Mouse (Mus musculus) limb, embryonic 11.5 days (tissue): ENCODE measurements around the gene Fam19a1. TPM values are rescaled to one million over a fixed set of nuclear protein-coding genes. Genes with fewer than 3 reads are reported as not detected.

ENCODE experiments used
- ATAC-seq: fragments of 200-750 bp; cut with Nextera tagmentation; 2 replicates; pipeline ENCODE4 v1.8.0; 2017; ENCODE audit warnings: low read depth; ENCODE audit not compliant: insufficient number of reproducible peaks, low FRiP score, low TSS enrichment
- DNase-seq: peaks from one replicate; pipeline ENCODE4 v3.0.0-alpha.2; 2015; ENCODE audit warnings: low spot score
- H3K27ac ChIP-seq: fragments of 300-500 bp; sonication (generic); replicated peaks from 2 replicates; pipeline ENCODE4 v1.5.1; 2014; ENCODE audit warnings: low read depth, mild to moderate bottlenecking, low read length
- H3K27me3 ChIP-seq: fragments of 300-500 bp; sonication (generic); 2 replicates; pipeline ENCODE4 v1.6.1; 2014; ENCODE audit warnings: mild to moderate bottlenecking, low read length, mixed read lengths; ENCODE audit not compliant: control insufficient read depth, insufficient read depth
- H3K36me3 ChIP-seq: fragments of 300-500 bp; sonication (generic); 2 replicates; pipeline ENCODE4 v1.6.1; 2014; ENCODE audit warnings: mild to moderate bottlenecking, low read length, moderate library complexity, mixed read lengths; ENCODE audit not compliant: control insufficient read depth, insufficient read depth
- H3K4me1 ChIP-seq: fragments of 300-500 bp; sonication (generic); 2 replicates; pipeline ENCODE4 v1.6.1; 2014; ENCODE audit warnings: low read length, mixed read lengths; ENCODE audit not compliant: control insufficient read depth, insufficient read depth
- H3K4me2 ChIP-seq: fragments of 300-500 bp; sonication (generic); 2 replicates; pipeline ENCODE4 v1.6.1; 2014; ENCODE audit warnings: low read depth, mild to moderate bottlenecking, moderate library complexity; ENCODE audit not compliant: severe bottlenecking
- H3K4me3 ChIP-seq: fragments of 300-500 bp; sonication (generic); 2 replicates; pipeline ENCODE4 v1.5.1; 2014; ENCODE audit warnings: low read depth, low read length
- H3K9ac ChIP-seq: fragments of 300-500 bp; sonication (generic); 2 replicates; pipeline ENCODE4 v1.6.1; 2014; ENCODE audit warnings: mild to moderate bottlenecking, low read length
- H3K9me3 ChIP-seq: fragments of 300-500 bp; sonication (generic); 2 replicates; pipeline ENCODE4 v1.6.1; 2016; ENCODE audit warnings: low read length; ENCODE audit not compliant: control insufficient read depth
- WGBS: fragments of 180-500 bp; shearing (Covaris S2); extraction: QIAGEN DNeasy Blood & Tissue Kit; methylation state at CpG from one replicate; pipeline ENCODE4 v1.1.7; 2014; 5-methylcytosine and 5-hydroxymethylcytosine counted together
- polyA plus RNA-seq: library from polyadenylated mRNA; unstranded; fragments of >200 nt; fragmentation: Nextera tagmentation; extraction: Ambion mirVana; gene quantifications from 2 replicates; pipeline ENCODE4 v1.2.1, GENCODE M21; 2014

Fam19a1 gene
- polyA plus RNA-seq, 1 experiment from 2014 or later, result 4.0 TPM

DNA sequence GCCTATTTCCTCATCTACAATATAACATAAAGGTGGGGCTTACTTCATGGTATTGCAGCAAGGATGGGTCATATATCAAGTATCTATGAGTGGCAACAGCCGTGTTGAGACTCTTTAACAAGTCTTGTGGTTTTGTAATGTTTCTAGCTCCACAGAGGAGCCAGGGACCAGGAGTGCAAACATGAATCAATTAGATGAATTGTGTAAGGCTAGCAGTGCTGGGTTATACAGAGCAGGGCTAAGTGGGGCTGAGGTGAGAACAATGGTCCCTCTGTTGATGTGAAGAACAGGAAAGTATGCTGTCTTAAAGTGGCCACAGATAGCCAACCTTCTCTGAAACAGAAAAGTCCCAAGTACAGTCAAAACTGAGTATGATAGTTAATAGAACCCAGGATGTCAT is 480.1 kb downstream of the Fam19a1 start:
- H3K27ac ChIP-seq, result no peak overlapping the region
- no peaks in the 10 kb centered on the region for H3K36me3 ChIP-seq
- H3K9me3 ChIP-seq, result no peaks in the 10 kb centered on the region
- no peak overlapping the region for H3K4me3 ChIP-seq
- H3K4me1 ChIP-seq, result no peaks in the 10 kb centered on the region
- ATAC-seq, result no peak
- 68% methylated on average over 1 of the region's 1 CpGs for WGBS
- H3K9ac ChIP-seq, result no peak overlapping the region
- H3K4me2 ChIP-seq, result no peak overlapping the region
- no peaks in the 10 kb centered on the region for H3K27me3 ChIP-seq
- peak; percentile 21 for DNase-seq

DNA sequence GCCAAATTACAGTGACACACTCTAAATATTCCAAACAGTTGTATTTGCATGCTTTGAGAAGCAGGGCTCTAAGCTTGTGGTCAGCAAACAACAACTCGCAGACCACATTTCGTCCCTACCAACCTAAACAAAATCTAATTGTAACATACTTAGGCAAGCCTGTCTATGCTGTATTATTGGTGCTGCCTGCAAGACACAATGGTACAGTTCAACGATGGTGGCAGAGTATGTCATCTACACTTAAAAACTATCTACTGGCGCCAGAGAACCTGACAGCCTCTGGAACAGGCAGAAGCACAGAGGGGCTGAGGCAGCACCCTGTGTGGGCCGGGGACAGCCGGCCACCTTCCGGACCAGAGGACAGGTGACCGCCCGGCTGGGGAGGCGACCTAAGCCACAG is 482.2 kb downstream of the Fam19a1 start:
- Histone ChIP-seq H3K9ac (no peak overlapping the region), H3K36me3 (no peaks in the 10 kb centered on the region), H3K9me3 (no peaks in the 10 kb centered on the region), H3K4me1 (no peaks in the 10 kb centered on the region), H3K27ac (no peak overlapping the region), H3K27me3 (no peaks in the 10 kb centered on the region), H3K4me3 (no peak overlapping the region), H3K4me2 (no peak overlapping the region)
- ATAC-seq (no peak), DNase-seq (peak; percentile 8)
- 97% methylated on average over 7 of the region's 10 CpGs for WGBS

DNA sequence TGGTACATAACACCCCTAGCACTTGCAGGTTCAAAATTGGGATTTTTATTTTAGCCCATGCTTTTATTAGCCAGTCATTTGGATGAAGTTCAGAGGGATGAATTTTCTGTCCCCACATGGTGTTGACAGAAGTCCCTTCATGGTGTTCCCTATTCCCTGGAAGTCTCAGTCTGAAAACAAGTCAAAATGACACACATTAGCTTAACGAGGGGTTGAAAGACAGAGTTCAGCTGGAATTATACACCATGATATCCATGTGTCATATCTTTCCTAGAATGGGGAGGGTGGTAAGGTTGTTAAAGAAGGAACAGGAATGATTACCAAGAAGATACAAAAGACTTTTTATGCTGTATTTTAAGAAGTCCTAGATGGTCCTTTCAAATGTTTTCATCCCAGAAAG is 511.2 kb downstream of the Fam19a1 start:
- Histone ChIP-seq H3K4me3 (no peak overlapping the region), H3K9ac (no peak overlapping the region), H3K27me3 (no peaks in the 10 kb centered on the region), H3K4me2 (no peak overlapping the region), H3K36me3 (no peaks in the 10 kb centered on the region), H3K27ac (no peak overlapping the region), H3K4me1 (no peaks in the 10 kb centered on the region), H3K9me3 (no peaks in the 10 kb centered on the region)
- ATAC-seq (no peak), DNase-seq (no peak)
- WGBS, result 80% methylated on average over 1 of the region's 1 CpGs

DNA sequence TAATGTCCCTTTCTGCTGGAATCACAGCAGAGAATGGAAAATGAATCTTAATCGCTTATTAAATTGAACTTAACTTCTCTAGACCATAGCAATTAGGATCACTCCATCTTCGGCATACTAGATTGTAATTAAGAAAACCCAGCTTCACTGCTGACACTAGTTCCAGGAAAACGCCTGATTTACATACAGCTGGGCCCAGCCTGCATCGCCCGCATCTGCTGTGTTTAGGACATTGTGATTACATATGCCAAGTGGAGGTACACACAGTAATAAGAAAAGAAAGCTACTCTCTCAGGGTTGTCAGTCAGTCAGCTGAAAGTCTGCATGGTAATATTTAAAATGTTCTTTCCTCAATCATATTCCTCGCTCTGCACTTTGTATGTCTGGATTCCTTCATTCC is 518.6 kb downstream of the Fam19a1 start:
- Histone ChIP-seq H3K36me3 (no peaks in the 10 kb centered on the region), H3K4me3 (no peak overlapping the region), H3K4me1 (no peaks in the 10 kb centered on the region), H3K9me3 (no peaks in the 10 kb centered on the region), H3K4me2 (no peak overlapping the region), H3K27me3 (no peaks in the 10 kb centered on the region), H3K27ac (no peak overlapping the region), H3K9ac (no peak overlapping the region)
- ATAC-seq (no peak), DNase-seq (no peak)
- WGBS, result 84% methylated on average over 6 of the region's 6 CpGs

DNA sequence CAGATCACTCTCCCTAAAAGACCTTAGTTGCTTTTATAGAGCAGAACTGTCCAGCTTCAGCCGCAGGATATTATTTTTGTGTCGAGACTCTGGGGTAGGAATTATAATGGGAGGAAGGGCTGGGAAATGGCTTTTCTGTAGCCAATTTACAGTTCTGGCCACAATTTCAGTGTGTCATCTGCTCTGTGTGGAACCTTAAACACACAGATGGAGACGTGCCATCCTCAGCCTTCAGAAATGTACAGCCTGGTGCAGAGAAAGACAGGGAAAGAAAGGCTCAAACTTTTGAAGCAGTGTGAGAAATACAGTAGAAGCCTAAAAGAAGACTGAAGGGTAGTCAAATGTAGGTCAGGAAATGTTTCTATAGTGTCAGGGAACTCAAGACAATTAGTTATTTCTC is 519.3 kb downstream of the Fam19a1 start:
- Histone ChIP-seq H3K9ac (no peak overlapping the region), H3K4me2 (no peak overlapping the region), H3K4me3 (no peak overlapping the region), H3K27ac (no peak overlapping the region), H3K9me3 (no peaks in the 10 kb centered on the region), H3K27me3 (no peaks in the 10 kb centered on the region), H3K36me3 (no peaks in the 10 kb centered on the region), H3K4me1 (no peaks in the 10 kb centered on the region)
- 53% methylated on average over 3 of the region's 3 CpGs for WGBS
- ATAC-seq (no peak), DNase-seq (no peak)

DNA sequence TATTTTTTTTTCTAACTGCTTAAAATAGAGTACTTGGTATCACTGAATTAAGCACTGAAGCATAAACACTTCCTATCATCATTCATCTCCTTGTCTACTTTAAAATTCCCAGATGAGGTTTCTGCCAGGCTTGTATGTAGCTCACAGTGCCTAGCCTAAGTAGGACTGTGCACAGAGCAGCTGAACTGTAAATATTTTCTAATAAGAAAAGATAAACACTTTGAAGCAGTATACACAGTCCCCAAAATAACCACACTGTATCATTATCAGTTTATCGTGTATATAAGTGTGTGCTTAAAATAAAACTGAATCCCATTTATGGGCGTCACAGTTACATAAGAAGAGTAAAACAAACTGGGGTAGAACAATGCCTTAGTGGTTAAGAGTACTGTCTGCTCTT is 522.7 kb downstream of the Fam19a1 start:
- 92% methylated on average over 2 of the region's 2 CpGs for WGBS
- Histone ChIP-seq H3K4me3 (no peak overlapping the region), H3K4me2 (no peak overlapping the region), H3K9me3 (no peaks in the 10 kb centered on the region), H3K27ac (no peak overlapping the region), H3K9ac (no peak overlapping the region), H3K4me1 (no peaks in the 10 kb centered on the region), H3K36me3 (no peaks in the 10 kb centered on the region), H3K27me3 (no peaks in the 10 kb centered on the region)
- ATAC-seq, result no peak
- DNase-seq, result no peak

DNA sequence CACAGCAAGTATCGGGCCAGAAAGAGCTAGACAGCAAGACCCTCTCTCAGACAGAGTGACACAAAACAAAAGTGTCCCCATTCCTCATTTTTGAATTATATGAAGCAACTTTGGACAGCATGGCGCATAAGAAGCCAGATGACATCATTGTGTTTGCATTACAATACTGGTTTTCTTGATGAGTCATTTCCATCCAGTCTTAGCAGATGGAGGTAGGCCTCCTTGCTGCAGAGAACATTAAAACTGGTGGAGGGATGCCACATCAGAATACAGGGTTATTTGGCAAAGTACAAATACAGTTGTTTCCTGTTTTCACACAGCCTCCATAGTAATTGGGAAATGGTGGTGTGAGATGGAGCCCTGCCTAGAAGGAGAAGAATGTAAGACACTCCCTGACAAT is 535.8 kb downstream of the Fam19a1 start:
- Histone ChIP-seq H3K27me3 (no peaks in the 10 kb centered on the region), H3K9ac (no peak overlapping the region), H3K9me3 (no peaks in the 10 kb centered on the region), H3K36me3 (no peaks in the 10 kb centered on the region), H3K4me1 (no peaks in the 10 kb centered on the region), H3K4me2 (no peak overlapping the region), H3K27ac (no peak overlapping the region), H3K4me3 (no peak overlapping the region)
- ATAC-seq (no peak), DNase-seq (no peak)
- WGBS, result 88% methylated on average over 2 of the region's 2 CpGs

DNA sequence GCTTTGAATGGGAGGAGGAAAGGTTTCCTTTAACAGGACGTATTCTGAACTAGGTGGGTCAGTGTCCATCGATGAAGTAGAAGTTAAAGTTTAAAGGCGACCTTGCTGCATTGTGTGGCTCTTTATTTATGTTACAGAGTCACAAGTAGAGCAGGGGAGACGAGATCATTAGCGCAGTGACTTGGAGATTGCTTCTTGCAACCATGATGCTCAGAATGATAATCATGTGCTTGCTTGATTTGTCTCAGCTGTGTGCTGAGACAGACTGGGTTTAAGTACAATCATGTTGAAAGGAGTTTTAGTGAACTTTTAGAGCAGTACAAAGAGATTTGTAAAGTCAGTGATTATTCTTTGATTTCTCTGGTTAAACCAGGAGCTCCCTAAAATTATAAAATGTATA is 536.3 kb downstream of the Fam19a1 start:
- H3K36me3 ChIP-seq, result no peaks in the 10 kb centered on the region
- no peaks in the 10 kb centered on the region for H3K9me3 ChIP-seq
- DNase-seq (no peak), ATAC-seq (no peak)
- no peaks in the 10 kb centered on the region for H3K27me3 ChIP-seq
- no peak overlapping the region for H3K4me2 ChIP-seq
- WGBS, result 85% methylated on average over 5 of the region's 5 CpGs
- no peaks in the 10 kb centered on the region for H3K4me1 ChIP-seq
- H3K4me3 ChIP-seq, result no peak overlapping the region
- H3K27ac ChIP-seq, result no peak overlapping the region
- H3K9ac ChIP-seq, result no peak overlapping the region

DNA sequence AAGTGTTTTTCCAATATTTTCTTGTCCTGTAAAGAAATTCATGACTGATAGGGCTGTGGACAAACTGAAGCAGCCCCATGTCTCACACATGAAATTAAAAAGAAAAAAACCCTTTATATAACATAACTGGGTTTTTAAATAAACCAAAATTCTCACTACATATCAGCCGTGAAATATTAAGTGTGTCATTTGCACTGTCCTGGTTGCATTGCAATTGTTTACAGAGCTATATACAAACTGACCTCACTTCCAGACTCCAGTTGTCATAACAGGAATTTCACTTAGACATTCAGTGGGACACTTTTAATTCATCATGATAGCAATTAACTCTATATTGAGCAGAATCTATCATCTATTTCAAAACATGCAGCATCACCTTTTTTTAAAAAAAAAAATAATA is 553.4 kb downstream of the Fam19a1 start:
- Histone ChIP-seq H3K27ac (no peak overlapping the region), H3K27me3 (no peaks in the 10 kb centered on the region), H3K9me3 (no peaks in the 10 kb centered on the region), H3K9ac (no peak overlapping the region), H3K4me2 (no peak overlapping the region), H3K4me1 (no peaks in the 10 kb centered on the region), H3K36me3 (no peaks in the 10 kb centered on the region), H3K4me3 (no peak overlapping the region)
- ATAC-seq, result no peak
- no peak for DNase-seq
- WGBS, result 96% methylated on average over 1 of the region's 1 CpGs
